Mouse (Mus musculus): ENCODE measurements around the gene Atxn7. TPM values are rescaled to one million over a fixed set of nuclear protein-coding genes. Genes with fewer than 3 reads are reported as not detected.
A peak's percentile ranks its signal among the peaks of the same experiment; 100 is the strongest.
"Not testable (repeated sequence)": the region's sequence is repeated elsewhere in the genome, so short reads cannot be mapped to it uniquely, and the experiment has no call there.

The Atxn7 gene
- total RNA-seq (2014; fragmentation: Nextera tagmentation) (29.9 and 31.2 TPM in 2 replicates), total RNA-seq (2017) (24.8 and 27.8 TPM in 2 replicates)

GRCm38 (mm10) chr14:13961401-13962112 lies at the start of gene Atxn7, which contains the start of gene Thoc7:
Atxn7 (plus strand) TSS chr14:13961440.
Thoc7 (minus strand) TSS chr14:13961852.
- ATAC-seq (replicated peaks; ENCODE audit: low FRiP score, low TSS enrichment, poor library complexity, severe bottlenecking), result peak; percentile 18; the same call in 1 of the 2 replicates

- no peak for ATAC-seq (replicated peaks; ENCODE audit: low FRiP score, low TSS enrichment, poor library complexity, severe bottlenecking)
These were observed 46.7 kb upstream of the Atxn7 start, which contains the start of gene Gm281 for GRCm38 (mm10) chr14:13914387-13915082. Gm281 (minus strand) TSS chr14:13914478.

- ATAC-seq (replicated peaks; ENCODE audit: low FRiP score, low TSS enrichment, poor library complexity, severe bottlenecking), result no peak
These were observed 46.0 kb upstream of the Atxn7 start for GRCm38 (mm10) chr14:13915207-13915606.

GRCm38 (mm10) chr14:13917208-13917607 lies 44.0 kb upstream of the Atxn7 start:
- ATAC-seq (replicated peaks; ENCODE audit: low FRiP score, low TSS enrichment, poor library complexity, severe bottlenecking), result no peak

GRCm38 (mm10) chr14:13917630-13918029 lies 43.6 kb upstream of the Atxn7 start:
- ATAC-seq (replicated peaks; ENCODE audit: low FRiP score, low TSS enrichment, poor library complexity, severe bottlenecking), result peak; percentile 89

- peak; percentile 91 for ATAC-seq (replicated peaks; ENCODE audit: low FRiP score, low TSS enrichment, poor library complexity, severe bottlenecking)
These were observed 27.8 kb upstream of the Atxn7 start for GRCm38 (mm10) chr14:13933290-13934051.

- peak; percentile 53 for ATAC-seq (replicated peaks; ENCODE audit: low FRiP score, low TSS enrichment, poor library complexity, severe bottlenecking)
These were observed 27.2 kb upstream of the Atxn7 start for GRCm38 (mm10) chr14:13934052-13934371.

- no peak for ATAC-seq (replicated peaks; ENCODE audit: low FRiP score, low TSS enrichment, poor library complexity, severe bottlenecking)
These were observed 16.6 kb upstream of the Atxn7 start for GRCm38 (mm10) chr14:13944686-13945085.

GRCm38 (mm10) chr14:13948345-13948744 lies 12.9 kb upstream of the Atxn7 start:
- ATAC-seq (replicated peaks; ENCODE audit: low FRiP score, low TSS enrichment, poor library complexity, severe bottlenecking), result no peak

GRCm38 (mm10) chr14:13950401-13950800 lies 10.8 kb upstream of the Atxn7 start:
- peak; percentile 98 for ATAC-seq (replicated peaks; ENCODE audit: low FRiP score, low TSS enrichment, poor library complexity, severe bottlenecking)

GRCm38 (mm10) chr14:13952151-13952550 lies 9.1 kb upstream of the Atxn7 start:
- not testable (repeated sequence) for ATAC-seq (replicated peaks; ENCODE audit: low FRiP score, low TSS enrichment, poor library complexity, severe bottlenecking)

- peak; percentile 54 for ATAC-seq (replicated peaks; ENCODE audit: low FRiP score, low TSS enrichment, poor library complexity, severe bottlenecking)
These were observed 1.2 kb upstream of the Atxn7 start for GRCm38 (mm10) chr14:13960079-13960478.

- peak; percentile 40 for ATAC-seq (replicated peaks; ENCODE audit: low FRiP score, low TSS enrichment, poor library complexity, severe bottlenecking)
These were observed 536 bp upstream of the Atxn7 start for GRCm38 (mm10) chr14:13960482-13961325.

- ATAC-seq (replicated peaks; ENCODE audit: low FRiP score, low TSS enrichment, poor library complexity, severe bottlenecking), result peak; percentile 62
These were observed 1.2 kb downstream of the Atxn7 start for GRCm38 (mm10) chr14:13962476-13962875.

- no peak for ATAC-seq (replicated peaks; ENCODE audit: low FRiP score, low TSS enrichment, poor library complexity, severe bottlenecking)
These were observed 2.3 kb downstream of the Atxn7 start for GRCm38 (mm10) chr14:13963527-13963926.

GRCm38 (mm10) chr14:13967607-13968006 lies 6.4 kb downstream of the Atxn7 start:
- no peak for ATAC-seq (replicated peaks; ENCODE audit: low FRiP score, low TSS enrichment, poor library complexity, severe bottlenecking)

GRCm38 (mm10) chr14:13968476-13968875 lies 7.2 kb downstream of the Atxn7 start:
- no peak for ATAC-seq (replicated peaks; ENCODE audit: low FRiP score, low TSS enrichment, poor library complexity, severe bottlenecking)

- ATAC-seq (replicated peaks; ENCODE audit: low FRiP score, low TSS enrichment, poor library complexity, severe bottlenecking), result no peak
These were observed 9.3 kb downstream of the Atxn7 start for GRCm38 (mm10) chr14:13970513-13970912.

- ATAC-seq (replicated peaks; ENCODE audit: low FRiP score, low TSS enrichment, poor library complexity, severe bottlenecking), result peak; percentile 30
These were observed 10.5 kb downstream of the Atxn7 start for GRCm38 (mm10) chr14:13971644-13972234.

All from megakaryocyte-erythroid progenitor cell, adult 5-6 weeks (primary cell).